In genomic region chr16:76300452-76300851, GRCm38 (mm10) we compare ENCODE assay signal across 23 mouse cellular contexts.
DNase-seq lines count a peak whose midpoint lies in the region; ATAC-seq and TF ChIP-seq lines count a peak whose summit lies in the region.
"Had no signal": no experiment of that assay in that cellular context is flagged by ENCODE, and none has a peak within 500 bp of the region (broad histone marks: within the 10 kb centered on the region; RNA-seq: fewer than 3 reads in every experiment).

No protein-coding gene starts in this region.

- no peak overlapping the region for H3K4me3 ChIP-seq in gastrocnemius, adult 2 months
- H3K4me3 ChIP-seq in liver, embryonic 11.5 days (ENCODE audit: low read depth, low read length), result no peak overlapping the region
- no peak overlapping the region for H3K4me3 ChIP-seq in liver, postnatal 0 days (ENCODE audit: low read depth, low read length)
- H3K4me3 ChIP-seq: forebrain, embryonic 10.5 days; forebrain, embryonic 13.5 days; heart, adult 2 months; heart, embryonic 10.5 days had no signal

- no peak overlapping the region for H3K9ac ChIP-seq in liver, embryonic 11.5 days (ENCODE audit: low read depth, low read length)
- no peak overlapping the region for H3K9ac ChIP-seq in liver, postnatal 0 days (replicated peaks)
- H3K9ac ChIP-seq: forebrain, embryonic 13.5 days; hindbrain, embryonic 14.5 days had no signal

- peak; percentile 37; the same call in 1 of the 2 replicates for ATAC-seq in liver, embryonic 11.5 days (replicated peaks; ENCODE audit: low FRiP score)
- ATAC-seq in liver, postnatal 0 days, result no peak
- peak; percentile 17 for ATAC-seq in megakaryocyte-erythroid progenitor cell, adult 5-6 weeks (replicated peaks; ENCODE audit: low FRiP score, low TSS enrichment, poor library complexity, severe bottlenecking)
- ATAC-seq: forebrain, embryonic 16.5 days; hindbrain, postnatal 0 days; inflammation-experienced regulatory T-cells, adult 6 months had no signal

- no peaks in the 10 kb centered on the region for H3K27me3 ChIP-seq in liver, embryonic 11.5 days (replicated peaks; ENCODE audit: control insufficient read depth, insufficient read depth, low read length)
- H3K27me3 ChIP-seq in liver, postnatal 0 days (ENCODE audit: insufficient read depth, low read length), result no peaks in the 10 kb centered on the region
- H3K27me3 ChIP-seq: CH12.LX; forebrain, embryonic 13.5 days had no signal

- intact Hi-C loops in gastrocnemius, adult 2 months (cut with DNase I), result loop anchor here (10.0 kb wide), 1 partner anchor 564 kb away; no protein-coding TSS in a partner anchor

- no peak for DNase-seq in gastrocnemius, adult 2 months
- no peak for DNase-seq in gastrocnemius, adult 18-20 months (ENCODE audit: low spot score)
- no peak for DNase-seq in liver, embryonic 11.5 days (ENCODE audit: low spot score)
- no peak for DNase-seq in liver, postnatal 0 days
- peak; percentile 6 for DNase-seq in thymus, postnatal 4 days
- no peak for DNase-seq in thymus, postnatal 10 days (ENCODE audit: low spot score in 2 of 2)
- no peak for DNase-seq in lung, postnatal 4 days
- DNase-seq: adrenal gland, adult 2 months; adrenal gland, postnatal 14 days; B cell, adult 2 months; cerebellum, adult 11 months; gastrocnemius, postnatal 25 days; heart, adult 2 months had no signal

- peaks cover 2% of the 10 kb centered on the region; the same call in 1 of the 2 replicates for H3K36me3 ChIP-seq in liver, embryonic 11.5 days (ENCODE audit: control insufficient read depth, insufficient read depth, low read length)
- no peaks in the 10 kb centered on the region for H3K36me3 ChIP-seq in liver, postnatal 0 days (replicated peaks; ENCODE audit: insufficient read depth, low read length)
- H3K36me3 ChIP-seq: heart, embryonic 10.5 days had no signal

- no peak overlapping the region for H3K4me2 ChIP-seq in liver, embryonic 11.5 days
- H3K4me2 ChIP-seq in liver, postnatal 0 days (ENCODE audit: low read depth, low read length), result no peak overlapping the region
- H3K4me2 ChIP-seq: forebrain, embryonic 13.5 days; hindbrain, embryonic 14.5 days had no signal

- peak overlapping the region; percentile 76; the same call in 1 of the 2 replicates for H3K27ac ChIP-seq in gastrocnemius, adult 2 months
- no peak overlapping the region for H3K27ac ChIP-seq in liver, embryonic 11.5 days (ENCODE audit: low read depth, low read length)
- H3K27ac ChIP-seq in liver, postnatal 0 days (ENCODE audit: low read depth), result no peak overlapping the region
- H3K27ac ChIP-seq: forebrain, embryonic 10.5 days; forebrain, embryonic 13.5 days; heart, adult 2 months; heart, embryonic 10.5 days; hindbrain, embryonic 14.5 days; hindbrain, postnatal 0 days had no signal

- no peak for TF ChIP-seq CTCF in gastrocnemius, adult 2 months (IDR thresholded peaks at IDR 0.05)
- no peak for TF ChIP-seq CTCF in liver, postnatal 0 days (IDR thresholded peaks at IDR 0.05; ENCODE audit: low read depth)

- H3K4me1 ChIP-seq in liver, embryonic 11.5 days (replicated peaks; ENCODE audit: control insufficient read depth, insufficient read depth, low read length), result peaks cover 15% of the 10 kb centered on the region
- peaks cover 5% of the 10 kb centered on the region; the same call in 1 of the 2 replicates for H3K4me1 ChIP-seq in liver, postnatal 0 days (ENCODE audit: insufficient read depth)
- H3K4me1 ChIP-seq: forebrain, embryonic 13.5 days had no signal

- H3K9me3 ChIP-seq in liver, embryonic 11.5 days (ENCODE audit: control insufficient read depth, low read length), result no peaks in the 10 kb centered on the region
- no peaks in the 10 kb centered on the region for H3K9me3 ChIP-seq in liver, postnatal 0 days (ENCODE audit: low read length)
- H3K9me3 ChIP-seq: forebrain, embryonic 10.5 days; forebrain, embryonic 13.5 days; G1E; heart, embryonic 10.5 days had no signal

- 70% methylated on average over 6 of the region's 6 CpGs for whole genome bisulfite sequencing in liver, embryonic 11.5 days
- 68% methylated on average over 6 of the region's 6 CpGs for WGBS in liver, postnatal 0 days (ENCODE audit: insufficient replicate concordance)

- no peak for TF ChIP-seq EP300 in liver, postnatal 0 days (IDR thresholded peaks at IDR 0.05; ENCODE audit: low read depth)
